Mouse (Mus musculus): ENCODE data around the gene Gstm2. TPM values are rescaled to one million over a fixed set of nuclear protein-coding genes. Genes with fewer than 3 reads are reported as not detected.
"Not testable (repeated sequence)": the region's sequence is repeated elsewhere in the genome, so short reads cannot be mapped to it uniquely, and the experiment has no call there.

Gstm2 gene
- polyA plus RNA-seq, 1 experiment from 2014 or later = 141 TPM

DNA sequence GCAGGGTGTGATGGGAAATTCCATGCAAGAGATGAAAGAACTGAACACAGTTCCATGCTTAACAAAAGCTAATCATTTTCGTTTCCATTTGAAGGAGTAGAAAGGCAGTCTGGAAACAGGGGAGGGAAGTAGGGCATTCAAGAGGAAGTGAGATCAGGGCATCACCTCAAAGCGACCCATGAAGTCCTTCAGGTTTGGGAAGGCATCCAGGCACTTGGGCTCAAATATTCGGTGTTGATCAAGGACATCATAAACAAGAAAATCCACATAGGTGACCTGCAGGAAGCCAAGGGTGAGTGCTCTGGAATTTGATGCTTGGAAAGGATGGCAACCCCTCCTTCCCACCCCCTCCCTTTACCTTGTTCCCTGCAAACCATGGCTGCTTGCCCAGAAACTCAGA, 2.5 kb downstream of the Gstm2 start:
- ATAC-seq (replicated peaks; ENCODE audit: low FRiP score, low TSS enrichment, low read depth) (no peak), DNase-seq (ENCODE audit: low spot score) (no peak)
- 61% methylated on average over 3 of the region's 3 CpGs for WGBS
- Histone ChIP-seq H3K4me3 (ENCODE audit: low read depth, low read length) (no peak overlapping the region), H3K27ac (ENCODE audit: low read depth) (no peak overlapping the region), H3K9me3 (ENCODE audit: control insufficient read depth, low read length) (no peaks in the 10 kb centered on the region), H3K9ac (ENCODE audit: low read length) (no peak overlapping the region), H3K36me3 (ENCODE audit: control insufficient read depth, insufficient read depth, low read length) (no peaks in the 10 kb centered on the region), H3K4me2 (ENCODE audit: low read length) (no peak overlapping the region), H3K27me3 (replicated peaks; ENCODE audit: control insufficient read depth, insufficient read depth, low read length) (no peaks in the 10 kb centered on the region), H3K4me1 (replicated peaks; ENCODE audit: control insufficient read depth, insufficient read depth, low read length) (no peaks in the 10 kb centered on the region)

DNA sequence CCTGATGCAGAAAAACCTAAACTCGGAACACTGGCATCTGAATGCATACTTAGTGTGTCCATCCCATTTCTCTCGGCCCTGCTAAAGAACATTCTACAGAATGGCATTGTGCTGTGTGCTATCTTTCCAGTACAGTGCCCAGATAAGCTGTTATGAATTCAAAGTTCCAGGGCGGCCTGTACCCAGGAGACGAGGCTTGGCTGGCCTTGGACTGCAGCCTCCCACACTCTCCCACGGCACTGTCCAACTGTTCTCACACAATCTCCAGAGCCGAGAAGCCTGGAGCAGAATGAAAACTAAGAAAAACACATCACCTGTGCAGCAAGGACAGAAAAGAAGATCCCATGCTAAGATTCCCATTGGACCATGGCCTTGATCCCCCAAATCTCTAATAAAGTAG, 3.5 kb downstream of the Gstm2 start:
- no peak overlapping the region for H3K4me3 ChIP-seq (ENCODE audit: low read depth, low read length)
- no peaks in the 10 kb centered on the region for H3K9me3 ChIP-seq (ENCODE audit: control insufficient read depth, low read length)
- ATAC-seq (replicated peaks; ENCODE audit: low FRiP score, low TSS enrichment, low read depth) = no peak
- no peak overlapping the region for H3K4me2 ChIP-seq (ENCODE audit: low read length)
- H3K4me1 ChIP-seq (replicated peaks; ENCODE audit: control insufficient read depth, insufficient read depth, low read length) = no peaks in the 10 kb centered on the region
- no peaks in the 10 kb centered on the region for H3K27me3 ChIP-seq (replicated peaks; ENCODE audit: control insufficient read depth, insufficient read depth, low read length)
- 85% methylated on average over 6 of the region's 6 CpGs for WGBS
- no peak for DNase-seq (ENCODE audit: low spot score)
- H3K9ac ChIP-seq (ENCODE audit: low read length) = no peak overlapping the region
- H3K27ac ChIP-seq (ENCODE audit: low read depth) = no peak overlapping the region
- H3K36me3 ChIP-seq (ENCODE audit: control insufficient read depth, insufficient read depth, low read length) = no peaks in the 10 kb centered on the region

DNA sequence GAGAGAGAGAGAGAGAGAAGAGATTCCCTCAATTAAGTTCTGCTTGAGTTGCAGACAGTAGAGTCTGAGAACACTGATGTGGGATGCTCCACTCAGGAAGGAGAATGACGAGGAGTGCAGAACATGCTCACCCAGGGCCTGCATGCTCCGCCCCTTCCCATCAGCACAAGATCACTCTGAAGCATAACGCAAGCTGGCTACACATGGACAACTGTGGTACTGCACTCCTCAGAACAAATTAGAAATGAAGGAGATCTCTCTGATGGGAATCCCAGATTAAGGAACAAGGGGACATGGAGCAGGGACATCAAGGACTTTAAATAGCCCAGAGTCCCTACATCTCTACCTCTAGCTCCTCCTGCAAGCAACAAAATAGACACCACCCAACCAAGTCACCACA, 5.0 kb downstream of the Gstm2 start:
- ATAC-seq (replicated peaks; ENCODE audit: low FRiP score, low TSS enrichment, low read depth) (no peak), DNase-seq (ENCODE audit: low spot score) (no peak)
- Histone ChIP-seq H3K4me1 (replicated peaks; ENCODE audit: control insufficient read depth, insufficient read depth, low read length) (no peaks in the 10 kb centered on the region), H3K27ac (ENCODE audit: low read depth) (no peak overlapping the region), H3K4me3 (ENCODE audit: low read depth, low read length) (no peak overlapping the region), H3K27me3 (replicated peaks; ENCODE audit: control insufficient read depth, insufficient read depth, low read length) (no peaks in the 10 kb centered on the region), H3K4me2 (ENCODE audit: low read length) (no peak overlapping the region), H3K9me3 (ENCODE audit: control insufficient read depth, low read length) (no peaks in the 10 kb centered on the region), H3K36me3 (ENCODE audit: control insufficient read depth, insufficient read depth, low read length) (no peaks in the 10 kb centered on the region), H3K9ac (ENCODE audit: low read length) (no peak overlapping the region)
- WGBS = 63% methylated on average over 3 of the region's 3 CpGs

DNA sequence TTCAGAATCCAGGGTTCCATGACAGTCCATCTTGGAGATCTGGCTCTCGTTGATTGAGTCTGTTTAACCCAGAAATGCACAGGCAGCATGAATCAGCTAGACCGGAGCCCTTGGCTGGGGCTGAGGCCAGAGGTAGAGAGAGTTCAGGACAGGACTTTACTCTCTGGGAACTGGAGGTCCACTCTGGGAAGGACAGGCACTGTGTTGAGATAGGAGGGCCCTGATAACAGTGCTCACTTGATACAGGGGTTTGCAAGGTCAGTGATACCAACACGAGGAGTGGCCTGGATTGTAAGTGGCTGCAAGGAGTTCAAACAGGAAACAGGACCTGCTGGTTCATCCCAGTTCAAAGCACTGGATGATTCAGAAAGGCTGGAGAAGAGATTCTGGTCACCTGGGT, 8.6 kb downstream of the Gstm2 start:
- no peak for DNase-seq (ENCODE audit: low spot score)
- Histone ChIP-seq H3K9ac (ENCODE audit: low read length) (no peak overlapping the region), H3K4me1 (replicated peaks; ENCODE audit: control insufficient read depth, insufficient read depth, low read length) (no peaks in the 10 kb centered on the region), H3K36me3 (ENCODE audit: control insufficient read depth, insufficient read depth, low read length) (no peaks in the 10 kb centered on the region), H3K27ac (ENCODE audit: low read depth) (no peak overlapping the region), H3K27me3 (replicated peaks; ENCODE audit: control insufficient read depth, insufficient read depth, low read length) (no peaks in the 10 kb centered on the region), H3K4me2 (ENCODE audit: low read length) (no peak overlapping the region), H3K9me3 (ENCODE audit: control insufficient read depth, low read length) (no peaks in the 10 kb centered on the region), H3K4me3 (ENCODE audit: low read depth, low read length) (no peak overlapping the region)
- 0 out of 2 replicates have a peak, but pooled peaks have one; percentile 51 for ATAC-seq (replicated peaks; ENCODE audit: low FRiP score, low TSS enrichment, low read depth)
- WGBS = 64% methylated on average over 3 of the region's 3 CpGs

DNA sequence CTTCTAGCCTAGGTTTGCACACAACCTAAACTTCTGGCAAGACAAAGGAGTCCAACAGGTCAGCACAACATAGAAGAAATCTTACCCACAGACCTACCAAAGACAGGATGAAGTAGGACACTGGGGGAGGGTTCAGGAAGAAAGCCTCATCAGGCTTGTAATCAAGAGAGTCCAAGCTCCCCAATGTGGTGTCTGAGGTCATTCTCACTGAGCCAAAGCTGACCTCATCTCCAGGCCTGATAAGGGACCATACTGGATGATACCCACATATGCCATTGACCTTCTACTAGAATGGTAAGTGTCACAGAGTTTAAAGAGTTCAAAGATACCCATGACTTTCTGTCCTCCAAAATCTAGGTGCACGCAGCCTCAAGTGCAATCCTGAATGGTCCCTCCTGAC, 12.0 kb downstream of the Gstm2 start:
- no peaks in the 10 kb centered on the region for H3K4me1 ChIP-seq (replicated peaks; ENCODE audit: control insufficient read depth, insufficient read depth, low read length)
- H3K9me3 ChIP-seq (ENCODE audit: control insufficient read depth, low read length) = no peaks in the 10 kb centered on the region
- H3K4me2 ChIP-seq (ENCODE audit: low read length) = no peak overlapping the region
- no peak overlapping the region for H3K27ac ChIP-seq (ENCODE audit: low read depth)
- no peaks in the 10 kb centered on the region for H3K27me3 ChIP-seq (replicated peaks; ENCODE audit: control insufficient read depth, insufficient read depth, low read length)
- ATAC-seq (replicated peaks; ENCODE audit: low FRiP score, low TSS enrichment, low read depth) (no peak), DNase-seq (ENCODE audit: low spot score) (no peak)
- 97% methylated on average over 1 of the region's 1 CpGs for WGBS
- H3K36me3 ChIP-seq (ENCODE audit: control insufficient read depth, insufficient read depth, low read length) = no peaks in the 10 kb centered on the region
- no peak overlapping the region for H3K9ac ChIP-seq (ENCODE audit: low read length)
- no peak overlapping the region for H3K4me3 ChIP-seq (ENCODE audit: low read depth, low read length)

DNA sequence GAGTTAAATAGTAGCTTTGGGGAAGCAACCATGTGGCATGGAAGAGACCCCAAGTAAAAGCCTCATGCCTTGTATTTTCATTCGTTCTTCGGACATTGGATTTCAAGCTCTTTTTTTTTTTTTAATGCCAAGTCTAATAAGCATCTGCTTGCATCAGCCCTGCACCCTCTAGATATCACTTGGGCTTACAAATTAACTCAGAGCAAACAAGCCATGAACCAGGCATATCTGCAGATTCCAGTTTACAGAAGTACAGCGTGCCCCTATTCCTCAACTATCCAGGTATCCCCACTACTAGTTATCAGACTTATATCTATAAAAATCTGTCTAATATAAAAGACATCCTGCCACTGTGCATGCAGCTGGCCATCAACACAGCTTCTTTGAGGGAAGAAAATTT, 14.2 kb downstream of the Gstm2 start:
- no peak overlapping the region for H3K27ac ChIP-seq (ENCODE audit: low read depth)
- no peak overlapping the region for H3K9ac ChIP-seq (ENCODE audit: low read length)
- H3K36me3 ChIP-seq (ENCODE audit: control insufficient read depth, insufficient read depth, low read length) = no peaks in the 10 kb centered on the region
- H3K4me2 ChIP-seq (ENCODE audit: low read length) = no peak overlapping the region
- ATAC-seq (replicated peaks; ENCODE audit: low FRiP score, low TSS enrichment, low read depth) = no peak
- no peaks in the 10 kb centered on the region for H3K4me1 ChIP-seq (replicated peaks; ENCODE audit: control insufficient read depth, insufficient read depth, low read length)
- DNase-seq (ENCODE audit: low spot score) = no peak
- 71% methylated on average over 3 of the region's 3 CpGs for WGBS
- no peaks in the 10 kb centered on the region for H3K9me3 ChIP-seq (ENCODE audit: control insufficient read depth, low read length)
- H3K27me3 ChIP-seq (replicated peaks; ENCODE audit: control insufficient read depth, insufficient read depth, low read length) = no peaks in the 10 kb centered on the region
- no peak overlapping the region for H3K4me3 ChIP-seq (ENCODE audit: low read depth, low read length)

DNA sequence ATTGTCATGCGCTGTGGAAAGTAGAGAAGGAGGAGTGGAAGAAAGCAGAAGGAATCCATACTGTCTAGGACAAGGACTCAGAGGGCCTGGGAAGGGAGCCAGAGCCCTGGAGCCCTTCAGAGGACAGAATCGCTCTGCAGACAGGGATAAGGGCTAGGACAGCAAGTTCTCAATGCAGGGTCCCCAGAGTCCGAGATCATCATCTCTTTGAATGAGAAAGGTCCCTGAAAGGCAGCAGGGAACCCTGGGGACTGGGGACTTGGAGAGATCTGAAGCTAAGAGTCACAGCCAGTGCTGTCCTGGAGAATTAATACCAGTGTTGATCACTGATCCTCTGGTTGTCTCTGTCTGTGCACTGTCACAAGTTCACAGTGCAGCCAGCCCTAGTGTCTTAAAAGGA, 15.2 kb downstream of the Gstm2 start:
- 65% methylated on average over 3 of the region's 3 CpGs for WGBS
- H3K9ac ChIP-seq (ENCODE audit: low read length); ATAC-seq (replicated peaks; ENCODE audit: low FRiP score, low TSS enrichment, low read depth): not testable (repeated sequence)

DNA sequence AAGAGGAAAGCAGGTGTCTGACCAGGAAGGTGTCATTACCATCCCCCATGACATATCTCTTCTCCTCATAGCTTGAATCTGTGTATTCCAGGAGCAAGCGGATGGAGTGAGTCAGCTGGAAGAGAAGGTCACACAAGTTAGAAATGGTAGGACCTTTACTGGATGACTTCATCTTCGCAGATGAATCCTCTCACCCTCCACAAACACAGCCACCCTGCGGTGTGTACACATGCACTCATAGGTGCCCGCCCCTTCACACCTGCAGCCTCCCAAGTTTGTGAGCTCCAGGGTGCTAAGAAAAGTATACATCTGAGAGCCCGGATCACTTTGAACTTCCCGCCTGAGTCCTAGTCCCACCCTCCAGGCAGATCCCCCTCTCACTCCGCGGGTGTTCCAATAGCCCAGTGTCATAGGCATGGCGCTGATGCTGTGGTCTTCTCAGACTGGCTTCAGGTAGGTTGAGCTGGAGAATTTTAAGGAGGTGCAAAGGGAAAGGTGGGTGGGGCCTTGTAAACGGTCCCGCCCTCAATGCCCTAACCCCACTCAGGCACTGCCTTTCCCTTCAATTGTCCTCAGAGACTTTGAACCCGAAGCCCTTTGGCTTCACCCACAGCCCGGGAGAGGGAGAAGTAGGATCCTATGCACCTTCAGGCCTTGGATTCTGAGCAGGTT, 17.4 kb downstream of the Gstm2 start, which contains the start of gene Gstm3:
Gstm3 (minus strand) TSS at position 560 of the 672 bp plus-strand sequence.
- H3K27me3 ChIP-seq (replicated peaks; ENCODE audit: control insufficient read depth, insufficient read depth, low read length) = no peaks in the 10 kb centered on the region
- DNase-seq (ENCODE audit: low spot score) (no peak), ATAC-seq (replicated peaks; ENCODE audit: low FRiP score, low TSS enrichment, low read depth) (peak; percentile 65)
- no peaks in the 10 kb centered on the region for H3K36me3 ChIP-seq (ENCODE audit: control insufficient read depth, insufficient read depth, low read length)
- WGBS = 40% methylated on average over 13 of the region's 13 CpGs
- H3K4me3 ChIP-seq (ENCODE audit: low read depth, low read length) = no peak within 1 kb of the TSS
- no peak within 1 kb of the TSS for H3K9ac ChIP-seq (ENCODE audit: low read length)
- no peaks in the 10 kb centered on the region for H3K9me3 ChIP-seq (ENCODE audit: control insufficient read depth, low read length)
- H3K4me2 ChIP-seq (ENCODE audit: low read length) = no peak within 1 kb of the TSS
- H3K27ac ChIP-seq (ENCODE audit: low read depth) = no peak within 1 kb of the TSS
- peaks cover 5% of the 10 kb centered on the region; the same call in 1 of the 2 replicates for H3K4me1 ChIP-seq (replicated peaks; ENCODE audit: control insufficient read depth, insufficient read depth, low read length)

More for the DNA sequence above, 15.2 kb downstream of the Gstm2 start:
- H3K27ac ChIP-seq (ENCODE audit: low read depth); H3K36me3 ChIP-seq (ENCODE audit: control insufficient read depth, insufficient read depth, low read length); DNase-seq (ENCODE audit: low spot score); H3K4me1 ChIP-seq (replicated peaks; ENCODE audit: control insufficient read depth, insufficient read depth, low read length); H3K4me3 ChIP-seq (ENCODE audit: low read depth, low read length); H3K9me3 ChIP-seq (ENCODE audit: control insufficient read depth, low read length); H3K4me2 ChIP-seq (ENCODE audit: low read length); H3K27me3 ChIP-seq (replicated peaks; ENCODE audit: control insufficient read depth, insufficient read depth, low read length): not testable (repeated sequence)

DNA sequence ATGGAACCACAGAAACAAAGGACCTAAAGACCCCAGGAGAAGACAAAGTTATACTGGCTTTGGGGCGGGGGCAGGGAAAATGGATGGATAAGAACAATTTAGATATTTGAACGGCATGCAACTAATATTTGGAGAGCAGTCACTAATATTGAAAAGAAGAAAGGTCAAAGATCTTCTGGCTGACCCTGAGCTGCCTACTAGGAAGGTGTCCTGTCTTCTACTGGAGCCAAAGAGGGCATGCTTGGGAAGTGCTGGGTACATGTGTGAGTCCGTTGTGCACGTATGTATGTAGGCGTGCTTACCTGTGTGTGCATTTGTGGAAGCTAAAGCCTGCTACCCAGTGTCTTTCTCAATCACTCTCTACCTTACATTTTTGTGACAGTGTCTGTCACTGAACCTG, 19.6 kb downstream of the Gstm2 start:
- H3K4me3 ChIP-seq (ENCODE audit: low read depth, low read length) = no peak overlapping the region
- WGBS = 95% methylated on average over 5 of the region's 5 CpGs
- ATAC-seq (replicated peaks; ENCODE audit: low FRiP score, low TSS enrichment, low read depth) = no peak

More for the DNA sequence above, 19.6 kb downstream of the Gstm2 start:
- H3K9me3 ChIP-seq (ENCODE audit: control insufficient read depth, low read length) = no peaks in the 10 kb centered on the region
- H3K27me3 ChIP-seq (replicated peaks; ENCODE audit: control insufficient read depth, insufficient read depth, low read length) = no peaks in the 10 kb centered on the region
- H3K27ac ChIP-seq (ENCODE audit: low read depth) = no peak overlapping the region
- H3K36me3 ChIP-seq (ENCODE audit: control insufficient read depth, insufficient read depth, low read length) = no peaks in the 10 kb centered on the region
- H3K9ac ChIP-seq (ENCODE audit: low read length) = no peak overlapping the region
- H3K4me1 ChIP-seq (replicated peaks; ENCODE audit: control insufficient read depth, insufficient read depth, low read length) = peaks cover 5% of the 10 kb centered on the region; the same call in 1 of the 2 replicates
- no peak overlapping the region for H3K4me2 ChIP-seq (ENCODE audit: low read length)
- DNase-seq (ENCODE audit: low spot score) = no peak
